Mouse (Mus musculus): ENCODE measurements around the gene Pepd. TPM values are rescaled to one million over a fixed set of nuclear protein-coding genes. Genes with fewer than 3 reads are reported as not detected.

The Pepd gene
- polyA plus RNA-seq, 1 experiment from 2014 or later: 91.4 TPM

- ATAC-seq: no peak
- no peak overlapping the region for H3K9ac ChIP-seq
- no peak overlapping the region for H3K4me3 ChIP-seq (replicated peaks)
- H3K4me1 ChIP-seq (replicated peaks): peaks cover 11% of the 10 kb centered on the region; the same call in 1 of the 2 replicates
- H3K36me3 ChIP-seq: peaks cover 6% of the 10 kb centered on the region; the same call in 1 of the 2 replicates
- peak overlapping the region; percentile 5; the same call in 1 of the 2 replicates for H3K4me2 ChIP-seq (replicated peaks)
- no peak overlapping the region for H3K27ac ChIP-seq
- no peaks in the 10 kb centered on the region for H3K9me3 ChIP-seq
- H3K27me3 ChIP-seq (replicated peaks): no peaks in the 10 kb centered on the region
- WGBS: 68% methylated on average over 1 of the region's 1 CpGs
Measured at GRCm38 (mm10) chr7:35054286-35054685, 142.1 kb downstream of the Pepd start.

- 58% methylated on average over 2 of the region's 2 CpGs for WGBS
Measured at GRCm38 (mm10) chr7:35054977-35055618, 142.9 kb downstream of the Pepd start.

GRCm38 (mm10) chr7:35055619-35056435 is 143.6 kb downstream of the Pepd start:
- peak; percentile 87 for ATAC-seq
- H3K4me1 ChIP-seq (replicated peaks): peaks cover 11% of the 10 kb centered on the region; the same call in 1 of the 2 replicates
- no peaks in the 10 kb centered on the region for H3K36me3 ChIP-seq
- H3K27me3 ChIP-seq (replicated peaks): no peaks in the 10 kb centered on the region
- peak overlapping the region; percentile 95 for H3K4me3 ChIP-seq (replicated peaks)
- WGBS: under 1% methylated on average over 71 of the region's 77 CpGs
- H3K9ac ChIP-seq: peak overlapping the region; percentile 91
- no peaks in the 10 kb centered on the region for H3K9me3 ChIP-seq
- peak overlapping the region; percentile 74 for H3K4me2 ChIP-seq (replicated peaks)
- peak overlapping the region; percentile 91 for H3K27ac ChIP-seq

More at GRCm38 (mm10) chr7:35054977-35055618, 142.9 kb downstream of the Pepd start:
- Histone ChIP-seq H3K27me3 (replicated peaks) (no peaks in the 10 kb centered on the region), H3K4me3 (replicated peaks) (peak overlapping the region; percentile 95), H3K27ac (peak overlapping the region; percentile 91; the same call in 1 of the 2 replicates), H3K9ac (peak overlapping the region; percentile 91), H3K9me3 (no peaks in the 10 kb centered on the region), H3K4me2 (replicated peaks) (peak overlapping the region; percentile 74), H3K36me3 (peaks cover 6% of the 10 kb centered on the region; the same call in 1 of the 2 replicates), H3K4me1 (replicated peaks) (peaks cover 11% of the 10 kb centered on the region; the same call in 1 of the 2 replicates)
- ATAC-seq: no peak

GRCm38 (mm10) chr7:35056436-35056864 is 144.3 kb downstream of the Pepd start, which contains the start of gene Cebpg:
Cebpg (minus strand) TSS chr7:35056573.
- Histone ChIP-seq H3K9me3 (no peaks in the 10 kb centered on the region), H3K4me2 (replicated peaks) (peak within 1 kb of the TSS; percentile 74), H3K9ac (peak within 1 kb of the TSS; percentile 91), H3K36me3 (no peaks in the 10 kb centered on the region), H3K27me3 (replicated peaks) (no peaks in the 10 kb centered on the region), H3K27ac (peak within 1 kb of the TSS; percentile 91), H3K4me1 (replicated peaks) (peaks cover 11% of the 10 kb centered on the region; the same call in 1 of the 2 replicates), H3K4me3 (replicated peaks) (peak within 1 kb of the TSS; percentile 95)
- under 1% methylated on average over 53 of the region's 53 CpGs for WGBS
- ATAC-seq: peak; percentile 98

GRCm38 (mm10) chr7:35056999-35057398 is 144.8 kb downstream of the Pepd start:
- no peaks in the 10 kb centered on the region for H3K27me3 ChIP-seq (replicated peaks)
- peak; percentile 24 for ATAC-seq
- H3K27ac ChIP-seq: no peak overlapping the region
- H3K4me3 ChIP-seq (replicated peaks): peak overlapping the region; percentile 95
- WGBS: 16% methylated on average over 10 of the region's 10 CpGs
- H3K4me2 ChIP-seq (replicated peaks): peak overlapping the region; percentile 70
- peak overlapping the region; percentile 43 for H3K9ac ChIP-seq
- H3K9me3 ChIP-seq: no peaks in the 10 kb centered on the region
- H3K36me3 ChIP-seq: no peaks in the 10 kb centered on the region
- peaks cover 11% of the 10 kb centered on the region; the same call in 1 of the 2 replicates for H3K4me1 ChIP-seq (replicated peaks)

GRCm38 (mm10) chr7:35057569-35057968 is 145.4 kb downstream of the Pepd start:
- H3K9me3 ChIP-seq: no peaks in the 10 kb centered on the region
- no peak for ATAC-seq
- H3K9ac ChIP-seq: no peak overlapping the region
- H3K4me1 ChIP-seq (replicated peaks): peaks cover 11% of the 10 kb centered on the region; the same call in 1 of the 2 replicates
- no peaks in the 10 kb centered on the region for H3K27me3 ChIP-seq (replicated peaks)
- no peak overlapping the region for H3K27ac ChIP-seq
- WGBS: 82% methylated on average over 4 of the region's 4 CpGs
- no peaks in the 10 kb centered on the region for H3K36me3 ChIP-seq
- no peak overlapping the region for H3K4me3 ChIP-seq (replicated peaks)
- no peak overlapping the region for H3K4me2 ChIP-seq (replicated peaks)

- Histone ChIP-seq H3K9ac (no peak overlapping the region), H3K36me3 (no peaks in the 10 kb centered on the region), H3K4me2 (replicated peaks) (no peak overlapping the region), H3K9me3 (no peaks in the 10 kb centered on the region), H3K4me1 (replicated peaks) (peaks cover 11% of the 10 kb centered on the region; the same call in 1 of the 2 replicates), H3K4me3 (replicated peaks) (no peak overlapping the region), H3K27ac (no peak overlapping the region), H3K27me3 (replicated peaks) (no peaks in the 10 kb centered on the region)
- WGBS: 68% methylated on average over 1 of the region's 1 CpGs
- no peak for ATAC-seq
Measured at GRCm38 (mm10) chr7:35058329-35058728, 146.2 kb downstream of the Pepd start.

- Histone ChIP-seq H3K4me2 (replicated peaks) (no peak overlapping the region), H3K4me1 (replicated peaks) (peaks cover 7% of the 10 kb centered on the region; the same call in 1 of the 2 replicates), H3K9me3 (no peaks in the 10 kb centered on the region), H3K4me3 (replicated peaks) (no peak overlapping the region), H3K27me3 (replicated peaks) (no peaks in the 10 kb centered on the region), H3K36me3 (no peaks in the 10 kb centered on the region), H3K27ac (no peak overlapping the region), H3K9ac (no peak overlapping the region)
- no peak for ATAC-seq
- WGBS: 69% methylated on average over 5 of the region's 5 CpGs
Measured at GRCm38 (mm10) chr7:35059467-35059866, 147.3 kb downstream of the Pepd start.

GRCm38 (mm10) chr7:35064286-35065258 is 152.4 kb downstream of the Pepd start:
- H3K4me2 ChIP-seq (replicated peaks): no peak overlapping the region
- H3K9me3 ChIP-seq: no peaks in the 10 kb centered on the region
- H3K9ac ChIP-seq: no peak overlapping the region
- H3K4me1 ChIP-seq (replicated peaks): no peaks in the 10 kb centered on the region
- H3K27me3 ChIP-seq (replicated peaks): no peaks in the 10 kb centered on the region
- no peak for ATAC-seq
- no peak overlapping the region for H3K27ac ChIP-seq
- H3K4me3 ChIP-seq (replicated peaks): no peak overlapping the region
- H3K36me3 ChIP-seq: no peaks in the 10 kb centered on the region
- 75% methylated on average over 14 of the region's 14 CpGs for WGBS

- no peak overlapping the region for H3K27ac ChIP-seq
- H3K9ac ChIP-seq: no peak overlapping the region
- 75% methylated on average over 3 of the region's 3 CpGs for WGBS
- H3K4me3 ChIP-seq (replicated peaks): no peak overlapping the region
- H3K4me1 ChIP-seq (replicated peaks): no peaks in the 10 kb centered on the region
- H3K9me3 ChIP-seq: no peaks in the 10 kb centered on the region
- no peaks in the 10 kb centered on the region for H3K36me3 ChIP-seq
- no peak overlapping the region for H3K4me2 ChIP-seq (replicated peaks)
- ATAC-seq: no peak
- no peaks in the 10 kb centered on the region for H3K27me3 ChIP-seq (replicated peaks)
Measured at GRCm38 (mm10) chr7:35065958-35066357, 153.8 kb downstream of the Pepd start.

- Histone ChIP-seq H3K4me2 (replicated peaks) (no peak overlapping the region), H3K4me1 (replicated peaks) (no peaks in the 10 kb centered on the region), H3K36me3 (no peaks in the 10 kb centered on the region), H3K27ac (no peak overlapping the region), H3K4me3 (replicated peaks) (no peak overlapping the region), H3K27me3 (replicated peaks) (no peaks in the 10 kb centered on the region), H3K9me3 (no peaks in the 10 kb centered on the region), H3K9ac (no peak overlapping the region)
- ATAC-seq: no peak
- WGBS: 84% methylated on average over 8 of the region's 8 CpGs
Measured at GRCm38 (mm10) chr7:35066640-35067212, 154.5 kb downstream of the Pepd start.

Data from intestine, embryonic 15.5 days (tissue).